Comparison of ENCODE assay signal across 8 mouse cellular contexts in the genomic region with DNA sequence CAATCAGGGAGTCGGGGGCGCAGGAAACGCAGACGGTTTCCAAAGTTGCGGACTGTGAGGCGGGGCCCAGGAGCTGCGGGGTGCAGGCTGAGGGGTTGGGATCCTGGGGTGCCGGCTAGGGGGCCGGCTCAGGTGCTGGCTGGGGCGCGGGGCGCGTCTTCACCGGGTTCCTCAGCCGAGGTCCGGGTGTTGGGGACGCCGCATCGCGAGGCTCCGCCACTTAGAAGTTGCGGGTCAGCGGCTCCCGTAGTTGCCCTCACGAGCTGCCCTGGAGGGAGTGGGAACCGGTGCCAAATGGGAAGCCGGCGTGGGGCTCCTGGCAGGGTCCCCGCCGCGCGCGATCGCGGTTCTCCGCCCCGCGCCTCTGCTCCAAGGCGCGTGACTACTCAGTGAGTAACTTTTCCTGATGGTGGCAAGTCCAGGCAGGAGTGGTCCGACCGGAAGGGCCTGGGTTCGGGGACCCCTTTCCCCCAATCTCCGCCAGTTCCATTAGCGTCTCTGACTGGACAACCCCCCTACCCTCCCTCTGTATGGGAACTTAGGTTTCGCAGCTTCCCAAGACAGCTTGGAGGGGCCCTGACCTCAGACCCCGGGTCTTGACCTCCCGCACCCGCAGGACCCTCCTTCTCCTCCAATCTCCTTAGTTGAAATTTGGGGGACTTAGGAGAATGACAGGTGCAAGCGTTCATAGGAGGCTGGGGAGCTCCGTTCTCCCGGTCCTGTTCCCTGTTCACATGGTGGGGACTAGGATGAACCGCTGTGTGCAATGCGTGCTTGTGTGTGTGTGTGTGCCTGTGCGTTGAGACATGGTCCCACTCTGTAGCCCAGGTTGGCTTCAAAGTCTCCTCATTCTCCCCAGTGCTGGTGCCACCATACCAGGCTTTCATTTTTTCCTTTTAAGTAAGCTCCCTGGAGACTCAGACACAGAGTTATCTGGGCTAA. TPM values are rescaled to one million over a fixed set of nuclear protein-coding genes. Genes with fewer than 3 reads are reported as not detected.
DNase-seq lines count a peak whose midpoint lies in the region; ATAC-seq and TF ChIP-seq lines count a peak whose summit lies in the region.

No protein-coding gene starts in this region.

- ATAC-seq in intestine, embryonic 15.5 days: peak; percentile 68

- no peaks in the 10 kb centered on the region for H3K36me3 ChIP-seq in heart, adult 2 months (ENCODE audit: control insufficient read depth, insufficient read depth, low read length)
- H3K36me3 ChIP-seq in ES-Bruce4 (ENCODE audit: control insufficient read depth, insufficient read depth, low read length, poor library complexity, severe bottlenecking): peaks cover 22% of the 10 kb centered on the region
- H3K36me3 ChIP-seq in intestine, embryonic 15.5 days: peaks cover 24% of the 10 kb centered on the region

- TF ChIP-seq CTCF in heart, adult 2 months (IDR thresholded peaks at IDR 0.05): no peak
- TF ChIP-seq CTCF in ES-Bruce4 (IDR thresholded peaks at IDR 0.05; ENCODE audit: low read depth, low read length): no peak
- no peak for TF ChIP-seq CTCF in embryonic fibroblast, embryonic 13.5 days (IDR thresholded peaks at IDR 0.05; ENCODE audit: borderline replicate concordance, insufficient read depth, low read length)

- H3K9me3 ChIP-seq in ES-Bruce4 (replicated peaks; ENCODE audit: control insufficient read depth, insufficient read depth, low read length, poor library complexity, severe bottlenecking): peaks cover 6% of the 10 kb centered on the region; the same call in 1 of the 2 replicates
- no peaks in the 10 kb centered on the region for H3K9me3 ChIP-seq in intestine, embryonic 15.5 days

- peak overlapping the region; percentile 89 for H3K27ac ChIP-seq in heart, adult 2 months
- H3K27ac ChIP-seq in ES-Bruce4 (ENCODE audit: insufficient read depth, low read length): no peak overlapping the region
- peak overlapping the region; percentile 29 for H3K27ac ChIP-seq in embryonic fibroblast, embryonic 13.5 days (ENCODE audit: insufficient read depth, low read length)
- H3K27ac ChIP-seq in intestine, embryonic 15.5 days: peak overlapping the region; percentile 67

- no peak for TF ChIP-seq EP300 in heart, adult 2 months (IDR thresholded peaks at IDR 0.05; ENCODE audit: insufficient read depth, low read depth, low read length)
- TF ChIP-seq EP300 in ES-Bruce4 (IDR thresholded peaks at IDR 0.05; ENCODE audit: insufficient read depth, low read depth, low read length): no peak

- no peak for DNase-seq in heart, adult 2 months
- no peak for DNase-seq in heart, adult 11 months
- DNase-seq in lung, postnatal 14 days: peak; percentile 41
- DNase-seq in urinary bladder, adult 2 months (ENCODE audit: low spot score): peak; percentile 49
- DNase-seq in spleen, postnatal 14 days (ENCODE audit: low spot score in 2 of 2): no peak

- peak overlapping the region; percentile 53 for H3K4me3 ChIP-seq in heart, adult 2 months
- H3K4me3 ChIP-seq in ES-Bruce4 (ENCODE audit: low read depth, low read length): peak overlapping the region; percentile 68
- H3K4me3 ChIP-seq in embryonic fibroblast, embryonic 13.5 days (ENCODE audit: insufficient read depth, low read length): peak overlapping the region; percentile 70
- H3K4me3 ChIP-seq in intestine, embryonic 15.5 days (replicated peaks): peak overlapping the region; percentile 82

- peak overlapping the region; percentile 92 for H3K9ac ChIP-seq in heart, adult 2 months (ENCODE audit: low read depth, low read length)
- H3K9ac ChIP-seq in ES-Bruce4 (ENCODE audit: low read depth, poor library complexity, severe bottlenecking): peak overlapping the region; percentile 98
- peak overlapping the region; percentile 94 for H3K9ac ChIP-seq in intestine, embryonic 15.5 days

- TF ChIP-seq POLR2A in heart, adult 2 months (IDR thresholded peaks at IDR 0.05; ENCODE audit: insufficient read depth, low read depth, low read length): no peak
- no peak for TF ChIP-seq POLR2A in ES-Bruce4 (IDR thresholded peaks at IDR 0.05; ENCODE audit: insufficient read depth, low read length)
- peak; percentile 7; the same call in 1 of the 2 replicates for TF ChIP-seq POLR2A in embryonic fibroblast, embryonic 13.5 days (IDR thresholded peaks at IDR 0.05; ENCODE audit: low read depth, low read length)

- H3K27me3 ChIP-seq in heart, adult 2 months (ENCODE audit: control insufficient read depth, insufficient read depth, low read length): no peaks in the 10 kb centered on the region
- no peaks in the 10 kb centered on the region for H3K27me3 ChIP-seq in ES-Bruce4 (ENCODE audit: control insufficient read depth, insufficient read depth, low read length, poor library complexity, severe bottlenecking)
- H3K27me3 ChIP-seq in intestine, embryonic 15.5 days (replicated peaks): no peaks in the 10 kb centered on the region

- peak overlapping the region; percentile 87 for H3K4me2 ChIP-seq in intestine, embryonic 15.5 days (replicated peaks)

- H3K4me1 ChIP-seq in heart, adult 2 months (ENCODE audit: control insufficient read depth, insufficient read depth, low read length): peaks cover 11% of the 10 kb centered on the region
- peaks cover 2% of the 10 kb centered on the region for H3K4me1 ChIP-seq in ES-Bruce4 (ENCODE audit: control insufficient read depth, insufficient read depth, low read length)
- H3K4me1 ChIP-seq in embryonic fibroblast, embryonic 13.5 days (ENCODE audit: control insufficient read depth, insufficient read depth, low read length): no peaks in the 10 kb centered on the region
- H3K4me1 ChIP-seq in intestine, embryonic 15.5 days (replicated peaks): 0 out of 2 replicates have a peak, but pooled peaks cover 7% of the 10 kb centered on the region

- WGBS in heart, adult 2 months: 4% methylated on average over 55 of the region's 55 CpGs
- WGBS in intestine, embryonic 15.5 days: under 1% methylated on average over 55 of the region's 55 CpGs

- intact Hi-C loops in heart, adult 2 months (cut with DNase I): loop anchor here (2.0 kb wide), 1 partner anchor 19 kb away; the partner anchor contains the start of genes Cope and Ddx49

- H3K79me2 ChIP-seq in heart, adult 2 months (replicated peaks; ENCODE audit: control insufficient read depth, insufficient read depth, low read length): no peaks in the 10 kb centered on the region

RNA-seq across cellular contexts. Expression of gene Homer3, which starts 0.8 kb away (rescaled TPM):
- total RNA-seq in heart, adult 2 months (2021): 1 to 10 TPM; 7.2 to 8.3 TPM
- polyA plus RNA-seq in heart, adult 2 months (2012; rRNA removed): 13.6 and 14.9 TPM in 2 replicates
- polyA plus RNA-seq in ES-Bruce4 (2011; ENCODE audit: insufficient read depth, insufficient read length, low read depth, missing spikeins): 37.9 and 40.0 TPM in 2 replicates
- polyA plus RNA-seq in embryonic fibroblast, embryonic 13.5 days (2011; ENCODE audit: insufficient read length, low read depth, missing spikeins): 42.2 and 54.0 TPM in 2 replicates
- polyA plus RNA-seq in intestine, embryonic 15.5 days (2015; fragmentation: Nextera tagmentation; extraction: Ambion mirVana): 27.7 and 31.5 TPM in 2 replicates
- polyA plus RNA-seq in urinary bladder, adult 2 months (2012; rRNA removed): 34.4 and 37.9 TPM in 2 replicates

RNA-seq across cellular contexts. Expression of gene Ddx49, which starts 18.9 kb away (rescaled TPM):
- total RNA-seq in heart, adult 2 months (2021): 10 to 100 TPM; 21.6 to 26.4 TPM
- 24.3 and 27.1 TPM in 2 replicates for polyA plus RNA-seq in heart, adult 2 months (2012; rRNA removed)
- polyA plus RNA-seq in ES-Bruce4 (2011; ENCODE audit: insufficient read depth, insufficient read length, low read depth, missing spikeins): 45.3 and 50.5 TPM in 2 replicates
- 24.8 and 31.6 TPM in 2 replicates for polyA plus RNA-seq in embryonic fibroblast, embryonic 13.5 days (2011; ENCODE audit: insufficient read length, low read depth, missing spikeins)
- polyA plus RNA-seq in intestine, embryonic 15.5 days (2015; fragmentation: Nextera tagmentation; extraction: Ambion mirVana): 45.8 and 52.7 TPM in 2 replicates
- 35.1 and 35.2 TPM in 2 replicates for polyA plus RNA-seq in urinary bladder, adult 2 months (2012; rRNA removed)

RNA-seq across cellular contexts. Expression of gene Cope, which starts 18.9 kb away (rescaled TPM):
- total RNA-seq in heart, adult 2 months (2021): 100 to 1,000 TPM; 147 to 155 TPM
- 193 and 209 TPM in 2 replicates for polyA plus RNA-seq in heart, adult 2 months (2012; rRNA removed)
- polyA plus RNA-seq in ES-Bruce4 (2011; ENCODE audit: insufficient read depth, insufficient read length, low read depth, missing spikeins): 115 and 117 TPM in 2 replicates
- polyA plus RNA-seq in embryonic fibroblast, embryonic 13.5 days (2011; ENCODE audit: insufficient read length, low read depth, missing spikeins): 129 and 132 TPM in 2 replicates
- polyA plus RNA-seq in intestine, embryonic 15.5 days (2015; fragmentation: Nextera tagmentation; extraction: Ambion mirVana): 331 and 429 TPM in 2 replicates
- 211 and 264 TPM in 2 replicates for polyA plus RNA-seq in urinary bladder, adult 2 months (2012; rRNA removed)

RNA-seq across cellular contexts. Expression of gene Cers1, which starts 32.2 kb away (rescaled TPM):
- total RNA-seq in heart, adult 2 months (2021): under 1 TPM; 0.34 to 0.64 TPM
- polyA plus RNA-seq in heart, adult 2 months (2012; rRNA removed): 0.97 and 1.2 TPM in 2 replicates
- polyA plus RNA-seq in ES-Bruce4 (2011; ENCODE audit: insufficient read depth, insufficient read length, low read depth, missing spikeins): 3.4 and 3.8 TPM in 2 replicates
- polyA plus RNA-seq in embryonic fibroblast, embryonic 13.5 days (2011; ENCODE audit: insufficient read length, low read depth, missing spikeins): 2.6 and 3.2 TPM in 2 replicates
- 3.6 TPM in 2 replicates for polyA plus RNA-seq in intestine, embryonic 15.5 days (2015; fragmentation: Nextera tagmentation; extraction: Ambion mirVana)
- 1.3 and 2.1 TPM in 2 replicates for polyA plus RNA-seq in urinary bladder, adult 2 months (2012; rRNA removed)

RNA-seq across cellular contexts. Expression of gene Gdf1, which starts 46.2 kb away (rescaled TPM):
- not detected for total RNA-seq in heart, adult 2 months (2021)
- polyA plus RNA-seq in heart, adult 2 months (2012; rRNA removed): 0.14 TPM in 1 of 2 replicates, not detected in the other
- 1.0 TPM in 1 of 2 replicates, not detected in the other for polyA plus RNA-seq in ES-Bruce4 (2011; ENCODE audit: insufficient read depth, insufficient read length, low read depth, missing spikeins)
- polyA plus RNA-seq in embryonic fibroblast, embryonic 13.5 days (2011; ENCODE audit: insufficient read length, low read depth, missing spikeins): not detected in 2 replicates
- polyA plus RNA-seq in intestine, embryonic 15.5 days (2015; fragmentation: Nextera tagmentation; extraction: Ambion mirVana): 0.38 and 1.4 TPM in 2 replicates
- polyA plus RNA-seq in urinary bladder, adult 2 months (2012; rRNA removed): 0.74 and 1.3 TPM in 2 replicates

Comparison
In these comparisons a context has a peak if more than half of its experiments do, and no peak if none do; other contexts are left out.
1. DNase-seq: peak in lung, postnatal 14 days (single experiment) and urinary bladder, adult 2 months (single experiment); none in heart, adult 2 months (0 of 2), heart, adult 11 months (single experiment) and spleen, postnatal 14 days (0 of 2).
2. Peak in every context shown above with its lines, with median percentiles within 50 percentile points of each other: H3K4me3 ChIP-seq and H3K9ac ChIP-seq.